Mouse (Mus musculus): Measurements from ENCODE around the gene Wdr25. TPM values are rescaled to one million over a fixed set of nuclear protein-coding genes. Genes with fewer than 3 reads are reported as not detected.

Wdr25 gene
- polyA plus RNA-seq, 1 experiment, result 18.3 TPM

- no peak for TF ChIP-seq POLR2A (IDR thresholded peaks at IDR 0.05; ENCODE audit: borderline replicate concordance, extremely low read depth, low read depth, low read length)
- no peak for TF ChIP-seq CTCF (IDR thresholded peaks at IDR 0.05; ENCODE audit: insufficient read depth, low read length)
- Histone ChIP-seq H3K4me3 (replicated peaks; ENCODE audit: extremely low read depth, low read depth, low read length) (no peak overlapping the region), H3K4me1 (ENCODE audit: control insufficient read depth, insufficient read depth, low read length) (no peaks in the 10 kb centered on the region)
- no peak for DNase-seq
- 61% methylated on average over 7 of the region's 7 CpGs for WGBS
These were observed 35.7 kb upstream of the Wdr25 start for GRCm38 (mm10) chr12:108857589-108858184.

- Histone ChIP-seq H3K4me3 (replicated peaks; ENCODE audit: extremely low read depth, low read depth, low read length) (no peak overlapping the region), H3K4me1 (ENCODE audit: control insufficient read depth, insufficient read depth, low read length) (no peaks in the 10 kb centered on the region)
- TF ChIP-seq POLR2A (IDR thresholded peaks at IDR 0.05; ENCODE audit: borderline replicate concordance, extremely low read depth, low read depth, low read length) (no peak), CTCF (IDR thresholded peaks at IDR 0.05; ENCODE audit: insufficient read depth, low read length) (no peak)
- WGBS, result 80% methylated on average over 5 of the region's 5 CpGs
- no peak for DNase-seq
These were observed 34.9 kb upstream of the Wdr25 start for GRCm38 (mm10) chr12:108858486-108858885.

GRCm38 (mm10) chr12:108865007-108865494, 28.4 kb upstream of the Wdr25 start:
- Histone ChIP-seq H3K4me1 (ENCODE audit: control insufficient read depth, insufficient read depth, low read length) (peaks cover 19% of the 10 kb centered on the region), H3K4me3 (replicated peaks; ENCODE audit: extremely low read depth, low read depth, low read length) (no peak overlapping the region)
- peak; percentile 74 for DNase-seq
- 28% methylated on average over 6 of the region's 6 CpGs for WGBS
- no peak; the same call in 1 of the 2 replicates for TF ChIP-seq POLR2A (IDR thresholded peaks at IDR 0.05; ENCODE audit: borderline replicate concordance, extremely low read depth, low read depth, low read length)
- no peak for TF ChIP-seq CTCF (IDR thresholded peaks at IDR 0.05; ENCODE audit: insufficient read depth, low read length)

GRCm38 (mm10) chr12:108869575-108869974, 23.9 kb upstream of the Wdr25 start:
- DNase-seq, result no peak
- 80% methylated on average over 2 of the region's 2 CpGs for WGBS
- TF ChIP-seq CTCF (IDR thresholded peaks at IDR 0.05; ENCODE audit: insufficient read depth, low read length), result 0 out of 2 replicates have a peak, but pooled peaks have one; percentile 25
- no peak for TF ChIP-seq POLR2A (IDR thresholded peaks at IDR 0.05; ENCODE audit: borderline replicate concordance, extremely low read depth, low read depth, low read length)
- Histone ChIP-seq H3K4me1 (ENCODE audit: control insufficient read depth, insufficient read depth, low read length) (peaks cover 14% of the 10 kb centered on the region), H3K4me3 (replicated peaks; ENCODE audit: extremely low read depth, low read depth, low read length) (no peak overlapping the region)

- TF ChIP-seq CTCF (IDR thresholded peaks at IDR 0.05; ENCODE audit: insufficient read depth, low read length) (no peak), POLR2A (IDR thresholded peaks at IDR 0.05; ENCODE audit: borderline replicate concordance, extremely low read depth, low read depth, low read length) (no peak)
- DNase-seq, result no peak
- H3K4me1 ChIP-seq (ENCODE audit: control insufficient read depth, insufficient read depth, low read length), result no peaks in the 10 kb centered on the region
- 67% methylated on average over 5 of the region's 5 CpGs for WGBS
- H3K4me3 ChIP-seq (replicated peaks; ENCODE audit: extremely low read depth, low read depth, low read length), result no peak overlapping the region
These were observed 20.3 kb upstream of the Wdr25 start for GRCm38 (mm10) chr12:108873122-108873521.

GRCm38 (mm10) chr12:108879138-108879537, 14.3 kb upstream of the Wdr25 start:
- DNase-seq, result no peak
- TF ChIP-seq POLR2A (IDR thresholded peaks at IDR 0.05; ENCODE audit: borderline replicate concordance, extremely low read depth, low read depth, low read length) (no peak), CTCF (IDR thresholded peaks at IDR 0.05; ENCODE audit: insufficient read depth, low read length) (no peak)
- Histone ChIP-seq H3K4me3 (replicated peaks; ENCODE audit: extremely low read depth, low read depth, low read length) (no peak overlapping the region), H3K4me1 (ENCODE audit: control insufficient read depth, insufficient read depth, low read length) (no peaks in the 10 kb centered on the region)
- WGBS, result 82% methylated on average over 4 of the region's 4 CpGs

GRCm38 (mm10) chr12:108880606-108881005, 12.8 kb upstream of the Wdr25 start:
- DNase-seq, result no peak
- WGBS, result 83% methylated on average over 5 of the region's 5 CpGs
- no peak for TF ChIP-seq POLR2A (IDR thresholded peaks at IDR 0.05; ENCODE audit: borderline replicate concordance, extremely low read depth, low read depth, low read length)
- TF ChIP-seq CTCF (IDR thresholded peaks at IDR 0.05; ENCODE audit: insufficient read depth, low read length), result no peak
- Histone ChIP-seq H3K4me1 (ENCODE audit: control insufficient read depth, insufficient read depth, low read length) (0 out of 2 replicates have a peak, but pooled peaks cover 2% of the 10 kb centered on the region), H3K4me3 (replicated peaks; ENCODE audit: extremely low read depth, low read depth, low read length) (no peak overlapping the region)

GRCm38 (mm10) chr12:108881192-108881591, 12.2 kb upstream of the Wdr25 start:
- no peak for TF ChIP-seq CTCF (IDR thresholded peaks at IDR 0.05; ENCODE audit: insufficient read depth, low read length)
- TF ChIP-seq POLR2A (IDR thresholded peaks at IDR 0.05; ENCODE audit: borderline replicate concordance, extremely low read depth, low read depth, low read length), result no peak

GRCm38 (mm10) chr12:108882776-108883175, 10.7 kb upstream of the Wdr25 start:
- 83% methylated on average over 8 of the region's 8 CpGs for WGBS
- DNase-seq, result no peak
- Histone ChIP-seq H3K4me3 (replicated peaks; ENCODE audit: extremely low read depth, low read depth, low read length) (no peak overlapping the region), H3K4me1 (ENCODE audit: control insufficient read depth, insufficient read depth, low read length) (peaks cover 15% of the 10 kb centered on the region)
- TF ChIP-seq CTCF (IDR thresholded peaks at IDR 0.05; ENCODE audit: insufficient read depth, low read length) (no peak), POLR2A (IDR thresholded peaks at IDR 0.05; ENCODE audit: borderline replicate concordance, extremely low read depth, low read depth, low read length) (no peak)

More at GRCm38 (mm10) chr12:108881192-108881591, 12.2 kb upstream of the Wdr25 start:
- H3K4me1 ChIP-seq (ENCODE audit: control insufficient read depth, insufficient read depth, low read length), result peaks cover 6% of the 10 kb centered on the region
- no peak overlapping the region for H3K4me3 ChIP-seq (replicated peaks; ENCODE audit: extremely low read depth, low read depth, low read length)
- DNase-seq, result no peak
- WGBS, result 63% methylated on average over 3 of the region's 3 CpGs

- no peak for DNase-seq
- Histone ChIP-seq H3K4me3 (replicated peaks; ENCODE audit: extremely low read depth, low read depth, low read length) (no peak overlapping the region), H3K4me1 (ENCODE audit: control insufficient read depth, insufficient read depth, low read length) (peaks cover 32% of the 10 kb centered on the region)
- 67% methylated on average over 1 of the region's 1 CpGs for WGBS
- no peak for TF ChIP-seq CTCF (IDR thresholded peaks at IDR 0.05; ENCODE audit: insufficient read depth, low read length)
- no peak for TF ChIP-seq POLR2A (IDR thresholded peaks at IDR 0.05; ENCODE audit: borderline replicate concordance, extremely low read depth, low read depth, low read length)
These were observed 7.5 kb upstream of the Wdr25 start for GRCm38 (mm10) chr12:108885906-108886305.
